Mouse (Mus musculus) cerebellum, postnatal 14 days (tissue): ENCODE measurements around the gene Trmt13.

ENCODE experiments used
- DNase-seq, 2 experiments: peaks; one replicate each; pipeline ENCODE4 v3.0.0; 2021; ENCODE audit warnings: mixed read lengths in 2 of 2

Trmt13 gene

DNA sequence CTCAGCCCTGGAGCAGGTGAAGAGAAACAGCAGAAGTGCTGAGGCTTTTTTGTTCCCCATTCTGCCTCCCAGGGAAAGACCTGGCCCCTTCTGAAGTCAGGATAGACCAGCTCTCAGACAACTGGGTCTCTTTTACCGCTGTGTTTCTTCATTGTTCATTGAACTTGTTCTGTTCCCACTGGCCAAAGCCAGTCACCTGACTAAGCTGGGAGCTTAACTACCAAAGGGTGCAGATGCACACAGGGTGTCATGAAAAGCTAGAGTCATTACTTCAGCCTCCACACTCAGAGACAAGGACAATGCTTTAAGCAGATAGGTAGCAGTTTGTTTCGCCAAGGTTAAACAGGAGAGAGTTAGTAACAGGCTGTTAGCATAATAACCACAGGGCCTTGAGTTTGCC lies 72.3 kb downstream of the Trmt13 start:
- DNase-seq = no peak

DNA sequence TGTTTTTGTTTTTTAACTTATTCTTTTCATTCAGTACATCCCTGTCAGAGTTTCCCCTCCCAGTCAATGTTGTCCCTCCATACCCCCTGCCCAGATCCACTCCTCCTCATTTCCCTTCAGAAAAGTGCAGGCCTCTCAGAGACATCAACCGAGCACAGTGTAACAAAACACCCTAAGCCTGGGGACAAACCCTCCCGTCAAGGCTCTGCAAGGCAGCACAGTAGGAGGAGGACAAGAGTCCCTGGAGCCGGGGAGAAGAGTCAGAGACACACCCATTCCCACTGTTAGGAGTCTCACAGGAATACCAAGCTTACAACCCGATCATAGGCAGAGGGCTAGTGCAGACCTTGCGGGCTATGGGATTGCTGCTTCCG lies 77.2 kb downstream of the Trmt13 start:
- no peak for DNase-seq

DNA sequence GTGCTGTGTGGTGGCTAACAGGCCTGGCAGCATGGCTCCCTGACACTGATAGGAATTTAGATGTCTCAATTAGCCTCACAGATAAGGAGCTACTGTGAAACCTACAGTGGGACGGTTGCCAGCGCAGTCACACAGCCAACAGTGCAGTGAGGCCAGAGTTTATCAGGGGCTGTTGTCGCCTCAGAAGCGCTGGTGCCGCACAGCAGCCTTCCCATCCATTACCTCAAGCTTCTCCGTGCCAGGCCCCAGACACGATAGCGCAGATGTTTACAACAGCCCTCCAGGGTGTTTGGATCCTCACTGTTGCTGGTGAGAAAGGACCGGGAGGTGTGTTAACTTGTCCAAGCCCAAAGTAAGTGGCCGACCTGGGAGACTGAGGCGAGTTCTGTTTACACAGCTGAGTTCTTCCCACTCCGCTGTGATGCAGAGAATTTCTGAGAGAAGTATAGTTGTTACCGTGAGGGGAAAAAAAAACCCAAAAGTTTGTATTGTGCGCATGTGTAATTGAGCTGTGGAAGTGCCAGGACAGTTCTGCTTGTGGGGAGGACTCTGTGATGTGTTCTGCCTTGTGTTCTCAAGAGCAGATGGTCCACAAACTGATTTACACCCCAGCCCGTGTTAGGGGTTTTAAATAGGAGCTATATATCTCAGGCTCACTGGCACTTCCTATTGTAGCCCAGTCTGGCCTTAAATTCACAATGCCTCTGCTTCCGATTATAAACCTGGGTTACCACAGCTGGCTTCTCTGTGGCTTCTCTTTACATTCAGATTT lies 77.8 kb downstream of the Trmt13 start:
- DNase-seq = no peak
